Mouse (Mus musculus): ENCODE results near the gene Gpr88. TPM values are rescaled to one million over a fixed set of nuclear protein-coding genes. Genes with fewer than 3 reads are reported as not detected.

The Gpr88 gene
- polyA plus RNA-seq, 1 experiment: 3.3 TPM

GRCm38 (mm10) chr3:116288833-116289232 is 35.5 kb upstream of the Gpr88 start:
- no peaks in the 10 kb centered on the region for H3K27me3 ChIP-seq (ENCODE audit: control insufficient read depth, insufficient read depth, low read length)
- H3K4me3 ChIP-seq (ENCODE audit: extremely low read depth, insufficient read depth, insufficient read length): no peak overlapping the region
- DNase-seq (ENCODE audit: low read depth in 1 of 2, low spot score in 2 of 2): no peak
- TF ChIP-seq CTCF (IDR thresholded peaks at IDR 0.05; ENCODE audit: extremely low read depth, insufficient read depth, insufficient read length, insufficient replicate concordance) (no peak), POLR2A (IDR thresholded peaks at IDR 0.05; ENCODE audit: low read depth, low read length) (no peak)
- no peak overlapping the region for H3K27ac ChIP-seq (ENCODE audit: insufficient read depth, low read length)
- 92% methylated on average over 6 of the region's 6 CpGs for WGBS
- H3K36me3 ChIP-seq (ENCODE audit: control insufficient read depth, insufficient read depth, low read length): peaks cover 12% of the 10 kb centered on the region
- no peaks in the 10 kb centered on the region for H3K4me1 ChIP-seq (ENCODE audit: control insufficient read depth, insufficient read depth, insufficient read length)

GRCm38 (mm10) chr3:116284735-116285134 is 31.4 kb upstream of the Gpr88 start:
- DNase-seq (ENCODE audit: low read depth in 1 of 2, low spot score in 2 of 2): no peak
- H3K27ac ChIP-seq (ENCODE audit: insufficient read depth, low read length): no peak overlapping the region
- no peaks in the 10 kb centered on the region for H3K4me1 ChIP-seq (ENCODE audit: control insufficient read depth, insufficient read depth, insufficient read length)
- H3K36me3 ChIP-seq (ENCODE audit: control insufficient read depth, insufficient read depth, low read length): peaks cover 4% of the 10 kb centered on the region
- WGBS: 96% methylated on average over 4 of the region's 4 CpGs
- no peak for TF ChIP-seq POLR2A (IDR thresholded peaks at IDR 0.05; ENCODE audit: low read depth, low read length)
- no peak for TF ChIP-seq CTCF (IDR thresholded peaks at IDR 0.05; ENCODE audit: extremely low read depth, insufficient read depth, insufficient read length, insufficient replicate concordance)
- no peak overlapping the region for H3K4me3 ChIP-seq (ENCODE audit: extremely low read depth, insufficient read depth, insufficient read length)
- no peaks in the 10 kb centered on the region for H3K27me3 ChIP-seq (ENCODE audit: control insufficient read depth, insufficient read depth, low read length)

DNA sequence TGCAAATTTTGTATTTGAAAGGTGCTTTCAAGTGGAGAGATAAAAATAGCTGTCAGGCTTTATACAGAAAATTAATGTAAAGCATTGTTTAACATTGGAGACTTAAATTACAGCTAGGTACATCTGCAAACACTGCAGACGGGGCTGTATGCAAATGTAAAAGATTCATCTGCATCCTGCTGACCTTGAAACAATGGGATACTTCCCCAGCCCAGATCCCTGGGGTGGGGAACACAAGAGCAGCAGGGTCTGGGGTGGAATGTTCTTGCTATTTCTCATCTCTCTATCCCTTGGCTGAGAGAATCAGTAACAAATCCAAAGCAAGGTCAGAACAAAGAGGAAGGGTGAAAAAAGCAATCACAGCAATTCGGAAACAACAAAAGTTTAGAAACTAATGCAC is 30.7 kb upstream of the Gpr88 start:
- no peak for DNase-seq (ENCODE audit: low read depth in 1 of 2, low spot score in 2 of 2)
- Histone ChIP-seq H3K27ac (ENCODE audit: insufficient read depth, low read length) (no peak overlapping the region), H3K27me3 (ENCODE audit: control insufficient read depth, insufficient read depth, low read length) (no peaks in the 10 kb centered on the region), H3K36me3 (ENCODE audit: control insufficient read depth, insufficient read depth, low read length) (peaks cover 4% of the 10 kb centered on the region; the same call in 1 of the 2 replicates), H3K4me1 (ENCODE audit: control insufficient read depth, insufficient read depth, insufficient read length) (no peaks in the 10 kb centered on the region), H3K4me3 (ENCODE audit: extremely low read depth, insufficient read depth, insufficient read length) (no peak overlapping the region)
- 87% methylated on average over 2 of the region's 2 CpGs for WGBS
- TF ChIP-seq POLR2A (IDR thresholded peaks at IDR 0.05; ENCODE audit: low read depth, low read length) (no peak), CTCF (IDR thresholded peaks at IDR 0.05; ENCODE audit: extremely low read depth, insufficient read depth, insufficient read length, insufficient replicate concordance) (no peak)

GRCm38 (mm10) chr3:116281663-116282062 is 28.4 kb upstream of the Gpr88 start:
- no peak for TF ChIP-seq POLR2A (IDR thresholded peaks at IDR 0.05; ENCODE audit: low read depth, low read length)
- Histone ChIP-seq H3K27me3 (ENCODE audit: control insufficient read depth, insufficient read depth, low read length) (no peaks in the 10 kb centered on the region), H3K4me1 (ENCODE audit: control insufficient read depth, insufficient read depth, insufficient read length) (no peaks in the 10 kb centered on the region), H3K36me3 (ENCODE audit: control insufficient read depth, insufficient read depth, low read length) (peaks cover 4% of the 10 kb centered on the region; the same call in 1 of the 2 replicates), H3K4me3 (ENCODE audit: extremely low read depth, insufficient read depth, insufficient read length) (no peak overlapping the region), H3K27ac (ENCODE audit: insufficient read depth, low read length) (no peak overlapping the region)
- DNase-seq (ENCODE audit: low read depth in 1 of 2, low spot score in 2 of 2): no peak
- 96% methylated on average over 6 of the region's 6 CpGs for WGBS

DNA sequence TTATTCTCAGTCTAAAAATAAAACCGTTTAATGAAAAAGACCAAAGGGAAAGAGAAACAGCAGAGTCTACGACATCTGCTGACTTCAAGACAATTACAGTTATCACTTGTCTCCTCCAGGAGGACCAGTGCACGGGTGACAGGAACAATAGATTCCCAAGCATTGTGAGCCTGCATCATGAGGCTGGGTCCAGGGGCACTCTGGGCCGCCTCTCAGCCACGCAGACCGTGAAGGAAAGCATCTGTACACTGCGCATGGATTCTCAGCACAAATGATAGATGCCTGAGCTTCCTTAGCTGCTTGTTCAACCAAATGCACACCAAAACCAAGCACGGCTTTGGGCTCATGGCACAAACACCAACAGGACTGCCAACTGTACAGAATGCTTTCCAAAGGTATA is 23.8 kb upstream of the Gpr88 start:
- Histone ChIP-seq H3K4me3 (ENCODE audit: extremely low read depth, insufficient read depth, insufficient read length) (no peak overlapping the region), H3K27ac (ENCODE audit: insufficient read depth, low read length) (no peak overlapping the region), H3K4me1 (ENCODE audit: control insufficient read depth, insufficient read depth, insufficient read length) (no peaks in the 10 kb centered on the region), H3K36me3 (ENCODE audit: control insufficient read depth, insufficient read depth, low read length) (peaks cover 5% of the 10 kb centered on the region), H3K27me3 (ENCODE audit: control insufficient read depth, insufficient read depth, low read length) (no peaks in the 10 kb centered on the region)
- WGBS: 81% methylated on average over 8 of the region's 8 CpGs
- TF ChIP-seq CTCF (IDR thresholded peaks at IDR 0.05; ENCODE audit: extremely low read depth, insufficient read depth, insufficient read length, insufficient replicate concordance) (no peak), POLR2A (IDR thresholded peaks at IDR 0.05; ENCODE audit: low read depth, low read length) (no peak)
- no peak for DNase-seq (ENCODE audit: low read depth in 1 of 2, low spot score in 2 of 2)

GRCm38 (mm10) chr3:116271679-116272078 is 18.4 kb upstream of the Gpr88 start:
- Histone ChIP-seq H3K4me3 (ENCODE audit: extremely low read depth, insufficient read depth, insufficient read length) (no peak overlapping the region), H3K4me1 (ENCODE audit: control insufficient read depth, insufficient read depth, insufficient read length) (no peaks in the 10 kb centered on the region), H3K27ac (ENCODE audit: insufficient read depth, low read length) (no peak overlapping the region), H3K36me3 (ENCODE audit: control insufficient read depth, insufficient read depth, low read length) (peaks cover 4% of the 10 kb centered on the region), H3K27me3 (ENCODE audit: control insufficient read depth, insufficient read depth, low read length) (no peaks in the 10 kb centered on the region)
- 90% methylated on average over 6 of the region's 6 CpGs for WGBS
- DNase-seq (ENCODE audit: low read depth in 1 of 2, low spot score in 2 of 2): no peak
- TF ChIP-seq CTCF (IDR thresholded peaks at IDR 0.05; ENCODE audit: extremely low read depth, insufficient read depth, insufficient read length, insufficient replicate concordance) (no peak), POLR2A (IDR thresholded peaks at IDR 0.05; ENCODE audit: low read depth, low read length) (no peak)

GRCm38 (mm10) chr3:116267036-116267654 is 13.8 kb upstream of the Gpr88 start:
- DNase-seq (ENCODE audit: low read depth in 1 of 2, low spot score in 2 of 2): no peak
- WGBS: 98% methylated on average over 2 of the region's 2 CpGs
- no peaks in the 10 kb centered on the region for H3K36me3 ChIP-seq (ENCODE audit: control insufficient read depth, insufficient read depth, low read length)
- no peaks in the 10 kb centered on the region for H3K27me3 ChIP-seq (ENCODE audit: control insufficient read depth, insufficient read depth, low read length)
- no peak overlapping the region for H3K27ac ChIP-seq (ENCODE audit: insufficient read depth, low read length)
- TF ChIP-seq CTCF (IDR thresholded peaks at IDR 0.05; ENCODE audit: extremely low read depth, insufficient read depth, insufficient read length, insufficient replicate concordance): no peak
- no peak for TF ChIP-seq POLR2A (IDR thresholded peaks at IDR 0.05; ENCODE audit: low read depth, low read length)
- no peaks in the 10 kb centered on the region for H3K4me1 ChIP-seq (ENCODE audit: control insufficient read depth, insufficient read depth, insufficient read length)
- H3K4me3 ChIP-seq (ENCODE audit: extremely low read depth, insufficient read depth, insufficient read length): no peak overlapping the region

Data from spleen, adult 2 months (tissue).